Mouse (Mus musculus): ENCODE measurements around the gene Kcnj14.

The Kcnj14 gene

DNA sequence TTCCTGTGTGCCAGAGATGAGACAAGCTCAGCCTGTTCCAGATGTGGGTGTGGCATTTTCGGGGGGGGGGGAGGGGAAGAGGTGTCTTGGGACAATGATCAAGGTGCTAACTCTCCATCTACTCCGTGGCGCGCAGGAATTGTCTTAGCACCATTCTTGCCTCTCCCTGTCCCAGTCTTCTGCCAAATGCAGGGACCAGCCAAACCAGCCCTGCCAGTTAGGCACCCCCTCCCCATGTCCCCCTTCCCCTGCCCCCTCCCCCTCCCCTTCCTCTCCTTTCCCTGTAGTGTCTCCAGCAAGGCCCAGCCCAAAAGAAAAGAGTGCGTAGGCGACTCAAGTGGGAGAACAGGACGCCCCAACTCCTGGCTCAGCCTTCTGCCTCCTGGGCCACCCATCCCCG, 57.8 kb downstream of the Kcnj14 start:
- no peak for DNase-seq (ENCODE audit: extremely low spot score)
